Mouse (Mus musculus) midbrain, embryonic 12.5 days (tissue): ENCODE data around the gene Acsf3. TPM values are rescaled to one million over a fixed set of nuclear protein-coding genes. Genes with fewer than 3 reads are reported as not detected.

ENCODE experiments used
- ATAC-seq: fragments of 200-750 bp; cut with Nextera tagmentation; 2 replicates; pipeline ENCODE4 v1.8.0; 2017; ENCODE audit warnings: low read depth, moderate TSS enrichment, moderate library complexity; ENCODE audit not compliant: low FRiP score
- H3K27ac ChIP-seq: fragments of 300-500 bp; sonication (generic); replicated peaks from 2 replicates; pipeline ENCODE4 v1.5.1; 2016; ENCODE audit warnings: mild to moderate bottlenecking
- H3K27me3 ChIP-seq: fragments of 300-500 bp; sonication (generic); 2 replicates; pipeline ENCODE4 v1.6.1; 2016; ENCODE audit warnings: mild to moderate bottlenecking
- H3K36me3 ChIP-seq: fragments of 300-500 bp; sonication (generic); 2 replicates; pipeline ENCODE4 v1.6.1; 2016
- H3K4me1 ChIP-seq: fragments of 300-500 bp; sonication (generic); 2 replicates; pipeline ENCODE4 v1.6.1; 2016
- H3K4me2 ChIP-seq: fragments of 300-500 bp; sonication (generic); replicated peaks from 2 replicates; pipeline ENCODE4 v1.6.1; 2016; ENCODE audit warnings: mild to moderate bottlenecking, moderate library complexity
- H3K4me3 ChIP-seq: fragments of 300-500 bp; sonication (generic); 2 replicates; pipeline ENCODE4 v1.5.1; 2016; ENCODE audit warnings: mild to moderate bottlenecking
- H3K9ac ChIP-seq: fragments of 300-500 bp; sonication (generic); replicated peaks from 2 replicates; pipeline ENCODE4 v1.6.1; 2016; ENCODE audit warnings: mild to moderate bottlenecking, moderate library complexity
- H3K9me3 ChIP-seq: fragments of 300-500 bp; sonication (generic); 2 replicates; pipeline ENCODE4 v1.6.1; 2016; ENCODE audit warnings: mild to moderate bottlenecking
- WGBS: fragments of 180-500 bp; shearing (Covaris S2); methylation state at CpG from one replicate; pipeline ENCODE4 v1.1.7; 2016; 5-methylcytosine and 5-hydroxymethylcytosine counted together
- polyA plus RNA-seq: library from polyadenylated mRNA; unstranded; fragments of >200 nt; fragmentation: Nextera tagmentation; extraction: Ambion mirVana; gene quantifications from 2 replicates; pipeline ENCODE4 v1.2.1, GENCODE M21; 2016

Acsf3 gene
- polyA plus RNA-seq, 1 experiment from 2014 or later = 16.9 TPM

- Histone ChIP-seq H3K36me3 (no peaks in the 10 kb centered on the region), H3K4me3 (no peak overlapping the region), H3K9ac (no peak overlapping the region), H3K27ac (no peak overlapping the region), H3K4me2 (no peak overlapping the region), H3K4me1 (peaks cover 3% of the 10 kb centered on the region), H3K27me3 (no peaks in the 10 kb centered on the region; the same call in 1 of the 2 replicates), H3K9me3 (peaks cover 8% of the 10 kb centered on the region)
- WGBS = 66% methylated on average over 13 of the region's 13 CpGs
- ATAC-seq = no peak
These were observed 84.6 kb downstream of the Acsf3 start for GRCm38 (mm10) chr8:122859843-122860242.

- Histone ChIP-seq H3K9ac (no peak overlapping the region), H3K4me3 (peak overlapping the region; percentile 22), H3K36me3 (no peaks in the 10 kb centered on the region), H3K9me3 (peaks cover 22% of the 10 kb centered on the region), H3K27me3 (peaks cover 5% of the 10 kb centered on the region), H3K4me1 (peaks cover 3% of the 10 kb centered on the region), H3K27ac (no peak overlapping the region), H3K4me2 (peak overlapping the region; percentile 43)
- 50% methylated on average over 26 of the region's 26 CpGs for WGBS
- ATAC-seq = no peak
These were observed 89.4 kb downstream of the Acsf3 start for GRCm38 (mm10) chr8:122864719-122865129.

GRCm38 (mm10) chr8:122865441-122865840, 90.2 kb downstream of the Acsf3 start:
- H3K27me3 ChIP-seq = peaks cover 11% of the 10 kb centered on the region
- peaks cover 22% of the 10 kb centered on the region for H3K9me3 ChIP-seq
- no peak overlapping the region for H3K27ac ChIP-seq
- peak overlapping the region; percentile 22 for H3K4me3 ChIP-seq
- ATAC-seq = no peak
- H3K9ac ChIP-seq = no peak overlapping the region
- no peaks in the 10 kb centered on the region for H3K36me3 ChIP-seq
- WGBS = 51% methylated on average over 10 of the region's 10 CpGs
- peaks cover 6% of the 10 kb centered on the region for H3K4me1 ChIP-seq
- H3K4me2 ChIP-seq = peak overlapping the region; percentile 43

- peaks cover 13% of the 10 kb centered on the region for H3K27me3 ChIP-seq
- peaks cover 8% of the 10 kb centered on the region for H3K4me1 ChIP-seq
- H3K9me3 ChIP-seq = peaks cover 22% of the 10 kb centered on the region
- no peaks in the 10 kb centered on the region for H3K36me3 ChIP-seq
- H3K27ac ChIP-seq = no peak overlapping the region
- WGBS = 83% methylated on average over 8 of the region's 8 CpGs
- H3K9ac ChIP-seq = no peak overlapping the region
- ATAC-seq = no peak
- no peak overlapping the region for H3K4me2 ChIP-seq
- no peak overlapping the region for H3K4me3 ChIP-seq
These were observed 90.9 kb downstream of the Acsf3 start for GRCm38 (mm10) chr8:122866231-122866630.

Other genes starting within 250 kb of the Acsf3 start
- gene Piezo1, start 224.2 kb upstream of the Acsf3 start, polyA plus RNA-seq = 5.0 and 8.0 TPM in 2 replicates
- 30.0 and 34.7 TPM in 2 replicates for gene Cdt1, start 207.5 kb upstream of the Acsf3 start, polyA plus RNA-seq
- 157 and 160 TPM in 2 replicates for gene Aprt, start 198.6 kb upstream of the Acsf3 start, polyA plus RNA-seq
- 4.9 and 5.7 TPM in 2 replicates for gene Galns, start 164.0 kb upstream of the Acsf3 start, polyA plus RNA-seq
- gene Trappc2l, start 163.8 kb upstream of the Acsf3 start, polyA plus RNA-seq = 50.4 and 57.5 TPM in 2 replicates
- gene Pabpn1l, start 152.7 kb upstream of the Acsf3 start, polyA plus RNA-seq = not detected in 2 replicates
- gene Cbfa2t3, start 76.4 kb upstream of the Acsf3 start, polyA plus RNA-seq = 12.9 and 14.5 TPM in 2 replicates
- gene Cdh15, start 72.5 kb downstream of the Acsf3 start, polyA plus RNA-seq = 0.43 and 0.76 TPM in 2 replicates